Mouse (Mus musculus) urinary bladder, postnatal 4 days (tissue): ENCODE measurements around the gene Foxo6.

Experiments used
- DNase-seq, 2 experiments: peaks; one replicate each; pipeline ENCODE4 v3.0.0; 2021 to 2022; ENCODE audit warnings: low spot score in 2 of 2

Gene Foxo6

GRCm38 (mm10) chr4:120287290-120288111, at the start of gene Foxo6:
Gene Foxo6 (minus strand): TSS chr4:120287349.
- peak; percentile 96 for DNase-seq

- DNase-seq: no peak
These were observed 47.2 kb upstream of the Foxo6 start for GRCm38 (mm10) chr4:120334316-120334715.

GRCm38 (mm10) chr4:120332934-120333421, 45.8 kb upstream of the Foxo6 start:
- DNase-seq: peak in 1 of 2 experiments; percentile 8

GRCm38 (mm10) chr4:120332405-120332933, 45.3 kb upstream of the Foxo6 start:
- peak in 1 of 2 experiments; percentile 3 for DNase-seq

GRCm38 (mm10) chr4:120331992-120332391, 44.8 kb upstream of the Foxo6 start:
- no peak for DNase-seq

- no peak for DNase-seq
These were observed 44.4 kb upstream of the Foxo6 start for GRCm38 (mm10) chr4:120331541-120331940.

- DNase-seq: no peak
These were observed 38.6 kb upstream of the Foxo6 start for GRCm38 (mm10) chr4:120325748-120326147.

- no peak for DNase-seq
These were observed 37.9 kb upstream of the Foxo6 start for GRCm38 (mm10) chr4:120325051-120325450.

GRCm38 (mm10) chr4:120323858-120324257, 36.7 kb upstream of the Foxo6 start:
- DNase-seq: peak in 1 of 2 experiments; percentile 8

GRCm38 (mm10) chr4:120323198-120323597, 36.0 kb upstream of the Foxo6 start:
- DNase-seq: peak; percentile 15 to 61

- DNase-seq: peak in 1 of 2 experiments; percentile 30
These were observed 30.4 kb upstream of the Foxo6 start for GRCm38 (mm10) chr4:120317541-120317940.

- DNase-seq: peak in 1 of 2 experiments; percentile 44
These were observed 29.6 kb upstream of the Foxo6 start for GRCm38 (mm10) chr4:120316716-120317115.

GRCm38 (mm10) chr4:120314571-120314970, 27.4 kb upstream of the Foxo6 start:
- peak in 1 of 2 experiments; percentile 28 for DNase-seq

GRCm38 (mm10) chr4:120313309-120313708, 26.2 kb upstream of the Foxo6 start:
- no peak for DNase-seq

GRCm38 (mm10) chr4:120304580-120304979, 17.4 kb upstream of the Foxo6 start:
- DNase-seq: no peak

- no peak for DNase-seq
These were observed 12.1 kb upstream of the Foxo6 start for GRCm38 (mm10) chr4:120299287-120299686.

GRCm38 (mm10) chr4:120291106-120291822, 4.1 kb upstream of the Foxo6 start:
- no peak for DNase-seq

- DNase-seq: no peak
These were observed 3.3 kb upstream of the Foxo6 start for GRCm38 (mm10) chr4:120290486-120290885.

- DNase-seq: no peak
These were observed 2.2 kb upstream of the Foxo6 start for GRCm38 (mm10) chr4:120289181-120289965.

- no peak for DNase-seq
These were observed 348 bp downstream of the Foxo6 start for GRCm38 (mm10) chr4:120286761-120287241.

GRCm38 (mm10) chr4:120285730-120286129, 1.4 kb downstream of the Foxo6 start:
- DNase-seq: no peak
